In genomic region chr2:6322376-6322901, GRCm38 (mm10) we compare ENCODE assay signal across 8 mouse cellular contexts. TPM values are rescaled to one million over a fixed set of nuclear protein-coding genes. Genes with fewer than 3 reads are reported as not detected.
DNase-seq lines count a peak whose midpoint lies in the region; ATAC-seq and TF ChIP-seq lines count a peak whose summit lies in the region.

Usp6nl (plus strand) TSS chr2:6322667.

- H3K9me3 ChIP-seq in ES-E14 (ENCODE audit: control insufficient read depth, insufficient read depth, low read depth, low read length): no peaks in the 10 kb centered on the region
- no peaks in the 10 kb centered on the region for H3K9me3 ChIP-seq in forebrain, embryonic 15.5 days
- H3K9me3 ChIP-seq in neural tube, embryonic 15.5 days (replicated peaks): no peaks in the 10 kb centered on the region

- TF ChIP-seq CTCF in layer of hippocampus, adult 2 months (conservative IDR thresholded peaks at IDR 0.05): no peak
- TF ChIP-seq CTCF in lung, adult 2 months (IDR thresholded peaks at IDR 0.05; ENCODE audit: insufficient read depth, low read length): no peak

- no peaks in the 10 kb centered on the region for H3K36me3 ChIP-seq in ES-E14 (ENCODE audit: control insufficient read depth, insufficient read depth, low read length, poor library complexity, severe bottlenecking)
- H3K36me3 ChIP-seq in forebrain, embryonic 15.5 days: no peaks in the 10 kb centered on the region
- H3K36me3 ChIP-seq in neural tube, embryonic 15.5 days: no peaks in the 10 kb centered on the region

- DNase-seq in ES-E14 (ENCODE audit: low read depth, low spot score): peak; percentile 35
- DNase-seq in cerebellum, adult 11-12 months: peak; percentile 83
- peak; percentile 83 for DNase-seq in heart, postnatal 25 days (ENCODE audit: low spot score)
- peak; percentile 77 to 81 for DNase-seq in layer of hippocampus, adult 2 months (ENCODE audit: low spot score in 2 of 2)
- DNase-seq in lung, adult 2 months: peak; percentile 89
- DNase-seq in testis, postnatal 10 days (ENCODE audit: low spot score): peak; percentile 93

- H3K27ac ChIP-seq in ES-E14 (ENCODE audit: insufficient read depth, low read depth, low read length, poor library complexity, severe bottlenecking): peak within 1 kb of the TSS; percentile 83
- peak within 1 kb of the TSS; percentile 94 for H3K27ac ChIP-seq in forebrain, embryonic 15.5 days (replicated peaks)
- peak within 1 kb of the TSS; percentile 95 for H3K27ac ChIP-seq in layer of hippocampus, adult 2 months
- H3K27ac ChIP-seq in neural tube, embryonic 15.5 days (replicated peaks): peak within 1 kb of the TSS; percentile 97

- H3K9ac ChIP-seq in ES-E14 (ENCODE audit: insufficient read depth, low read depth, low read length, poor library complexity, severe bottlenecking): peak within 1 kb of the TSS; percentile 95
- peak within 1 kb of the TSS; percentile 92 for H3K9ac ChIP-seq in forebrain, embryonic 15.5 days (replicated peaks)
- H3K9ac ChIP-seq in neural tube, embryonic 15.5 days (replicated peaks): peak within 1 kb of the TSS; percentile 96

- in situ Hi-C loops in ES-E14 (cut with MboI; ENCODE audit: low sequenced_read_pairs in 2 of 2, unreplicated experiment in 2 of 2): no loop called here

- TF ChIP-seq POLR2A in lung, adult 2 months (IDR thresholded peaks at IDR 0.05; ENCODE audit: borderline replicate concordance, extremely low read depth, low read depth, low read length): 0 out of 2 replicates have a peak, but pooled peaks have one; percentile 47

- WGBS in forebrain, embryonic 15.5 days: under 1% methylated on average over 75 of the region's 75 CpGs
- under 1% methylated on average over 75 of the region's 75 CpGs for WGBS in lung, adult 2 months
- WGBS in neural tube, embryonic 15.5 days: under 1% methylated on average over 69 of the region's 75 CpGs

- ATAC-seq in forebrain, embryonic 15.5 days (replicated peaks): peak; percentile 93
- peak; percentile 92 for ATAC-seq in neural tube, embryonic 15.5 days (ENCODE audit: low FRiP score)

- H3K27me3 ChIP-seq in forebrain, embryonic 15.5 days: no peaks in the 10 kb centered on the region
- H3K27me3 ChIP-seq in neural tube, embryonic 15.5 days (replicated peaks): no peaks in the 10 kb centered on the region

- H3K4me2 ChIP-seq in forebrain, embryonic 15.5 days (replicated peaks): peak within 1 kb of the TSS; percentile 53
- peak within 1 kb of the TSS; percentile 78 for H3K4me2 ChIP-seq in neural tube, embryonic 15.5 days

- intact Hi-C loops in heart, postnatal 25 days (cut with DNase I): loop anchor here (2.0 kb wide), 2 partner anchors 66 to 82 kb away; no protein-coding TSS in a partner anchor

- H3K4me1 ChIP-seq in ES-E14 (ENCODE audit: control insufficient read depth in 2 of 2, insufficient read depth in 2 of 2, low read length in 2 of 2, poor library complexity in 1 of 2): peaks cover 8 to 10% of the 10 kb centered on the region in 2 experiments
- peaks cover 27% of the 10 kb centered on the region for H3K4me1 ChIP-seq in forebrain, embryonic 15.5 days
- H3K4me1 ChIP-seq in lung, adult 2 months (ENCODE audit: control insufficient read depth, insufficient read depth, low read length): peaks cover 3% of the 10 kb centered on the region; the same call in 1 of the 2 replicates
- H3K4me1 ChIP-seq in neural tube, embryonic 15.5 days: peaks cover 25% of the 10 kb centered on the region

- H3K4me3 ChIP-seq in ES-E14 (ENCODE audit: insufficient read depth in 1 of 2, low read depth in 1 of 2, low read length in 2 of 2, poor library complexity in 1 of 2, severe bottlenecking in 1 of 2): peak within 1 kb of the TSS; percentile 87 to 97
- peak within 1 kb of the TSS; percentile 81 for H3K4me3 ChIP-seq in forebrain, embryonic 15.5 days
- H3K4me3 ChIP-seq in layer of hippocampus, adult 2 months: peak within 1 kb of the TSS; percentile 76
- H3K4me3 ChIP-seq in lung, adult 2 months (replicated peaks; ENCODE audit: extremely low read depth, low read depth, low read length): peak within 1 kb of the TSS; percentile 96
- peak within 1 kb of the TSS; percentile 91 for H3K4me3 ChIP-seq in neural tube, embryonic 15.5 days (replicated peaks)

TF ChIP-seq in ES-E14, 5 proteins besides CTCF, POLR2A, EP300 and RAD21:
- TF ChIP-seq ZC3H11A (IDR thresholded peaks at IDR 0.05; ENCODE audit: borderline replicate concordance, low read depth, low read length) (no peak), HCFC1 (IDR thresholded peaks at IDR 0.05; ENCODE audit: borderline replicate concordance, insufficient read depth, low read length) (0 out of 2 replicates have a peak, but pooled peaks have one; percentile 40)

RNA-seq across cellular contexts. Expression of gene Usp6nl, which starts in this region (rescaled TPM):
- 9.1 and 11.2 TPM in 2 replicates for total RNA-seq in ES-E14 (2012; rRNA removed)
- polyA plus RNA-seq in forebrain, embryonic 15.5 days (2015; fragmentation: Nextera tagmentation; extraction: Ambion mirVana): 7.6 and 8.0 TPM in 2 replicates
- total RNA-seq in heart, postnatal 25 days (2021): 1 to 10 TPM; 6.3 to 6.7 TPM
- 10 to 100 TPM; 13.1 to 13.5 TPM for total RNA-seq in layer of hippocampus, adult 2 months (2021)
- 7.9 and 19.9 TPM in 2 replicates for polyA plus RNA-seq in lung, adult 2 months (2012; rRNA removed)
- 6.5 TPM in 2 replicates for polyA plus RNA-seq in neural tube, embryonic 15.5 days (2015; fragmentation: Nextera tagmentation; extraction: Ambion mirVana)

Comparison
In these comparisons a context has a peak if more than half of its experiments do, and no peak if none do; other contexts are left out.
1. Peak in every context shown above with its lines: DNase-seq, ATAC-seq, H3K4me3 ChIP-seq and H3K27ac ChIP-seq.
2. DNase-seq: peak in every context shown above with its lines; median percentile 93 in testis, postnatal 10 days; 89 in lung, adult 2 months; 83 in cerebellum, adult 11-12 months; 83 in heart, postnatal 25 days; 79 in layer of hippocampus, adult 2 months; 35 in ES-E14.